Mouse (Mus musculus): ENCODE measurements around the gene Nuak1. TPM values are rescaled to one million over a fixed set of nuclear protein-coding genes. Genes with fewer than 3 reads are reported as not detected.

The Nuak1 gene
- total and polyA plus RNA-seq, 3 experiments: 1.1 to 2.2 TPM; not detected in 1

- Histone ChIP-seq H3K4me1 (ENCODE audit: control insufficient read depth in 1 of 2, insufficient read depth in 2 of 2, low read length in 2 of 2) (no peaks in the 10 kb centered on the region), H3K9me3 (replicated peaks; ENCODE audit: insufficient read depth, low read length) (no peaks in the 10 kb centered on the region), H3K4me3 (ENCODE audit: control insufficient read depth in 1 of 2, insufficient read depth in 1 of 2, low read depth in 2 of 2, low read length in 2 of 2) (no peak overlapping the region), H3K36me3 (ENCODE audit: control insufficient read depth in 1 of 2, insufficient read depth in 2 of 2, low read length in 2 of 2) (no peaks in the 10 kb centered on the region), H3K9ac (ENCODE audit: control insufficient read depth, low read depth, low read length, poor library complexity, severe bottlenecking) (no peak overlapping the region), H3K27me3 (ENCODE audit: control insufficient read depth in 1 of 2, insufficient read depth in 2 of 2, low read length in 2 of 2) (no peaks in the 10 kb centered on the region; a peak in 3 of 4 replicates), H3K79me2 (ENCODE audit: control insufficient read depth, insufficient read depth, low read length, poor library complexity) (no peaks in the 10 kb centered on the region), H3K27ac (ENCODE audit: control insufficient read depth, low read depth, low read length) (no peak overlapping the region)
- DNase-seq (ENCODE audit: low read depth, low spot score): no peak
- TF ChIP-seq EP300 (IDR thresholded peaks at IDR 0.05; ENCODE audit: low read depth in 1 of 2, low read length in 2 of 2) (no peak), RCOR1 (IDR thresholded peaks at IDR 0.05; ENCODE audit: low read depth, low read length) (no peak), CHD2 (IDR thresholded peaks at IDR 0.05; ENCODE audit: low read length) (no peak), TCF12 (IDR thresholded peaks at IDR 0.05; ENCODE audit: low read depth, low read length) (no peak), MYC (IDR thresholded peaks at IDR 0.05; ENCODE audit: low read depth, low read length) (no peak), NRF1 (IDR thresholded peaks at IDR 0.05; ENCODE audit: insufficient read depth, low read depth, low read length, poor library complexity, severe bottlenecking) (no peak), ETS1 (IDR thresholded peaks at IDR 0.05; ENCODE audit: low read depth, low read length) (no peak), POLR2A (IDR thresholded peaks at IDR 0.05; ENCODE audit: control insufficient read depth in 1 of 2, insufficient read depth in 1 of 2, low read depth in 1 of 2, low read length in 2 of 2, poor library complexity in 1 of 2) (no peak), CHD1 (IDR thresholded peaks at IDR 0.05; ENCODE audit: low read depth, low read length) (no peak), MXI1 (IDR thresholded peaks at IDR 0.05; ENCODE audit: low read depth, low read length) (no peak), NELFE (IDR thresholded peaks at IDR 0.05; ENCODE audit: low read depth, low read length) (no peak), JUND (IDR thresholded peaks at IDR 0.05; ENCODE audit: low read depth, low read length) (no peak), ELF1 (IDR thresholded peaks at IDR 0.05; ENCODE audit: low read depth, low read length) (no peak), E2F4 (IDR thresholded peaks at IDR 0.05; ENCODE audit: borderline replicate concordance, low read depth, low read length) (no peak), TAL1 (IDR thresholded peaks at IDR 0.05; ENCODE audit: low read length) (no peak), GATA1 (IDR thresholded peaks at IDR 0.05; ENCODE audit: low read depth, low read length) (no peak)
Observed at GRCm38 (mm10) chr10:84458094-84458493, 17.7 kb upstream of the Nuak1 start.

GRCm38 (mm10) chr10:84457539-84457938, 17.1 kb upstream of the Nuak1 start:
- Histone ChIP-seq H3K4me1 (ENCODE audit: control insufficient read depth in 1 of 2, insufficient read depth in 2 of 2, low read length in 2 of 2) (no peaks in the 10 kb centered on the region), H3K36me3 (ENCODE audit: control insufficient read depth in 1 of 2, insufficient read depth in 2 of 2, low read length in 2 of 2) (no peaks in the 10 kb centered on the region), H3K4me3 (ENCODE audit: control insufficient read depth in 1 of 2, insufficient read depth in 1 of 2, low read depth in 2 of 2, low read length in 2 of 2) (no peak overlapping the region), H3K9ac (ENCODE audit: control insufficient read depth, low read depth, low read length, poor library complexity, severe bottlenecking) (no peak overlapping the region), H3K27me3 (ENCODE audit: control insufficient read depth in 1 of 2, insufficient read depth in 2 of 2, low read length in 2 of 2) (no peaks in the 10 kb centered on the region; a peak in 3 of 4 replicates), H3K9me3 (replicated peaks; ENCODE audit: insufficient read depth, low read length) (no peaks in the 10 kb centered on the region), H3K27ac (ENCODE audit: control insufficient read depth, low read depth, low read length) (no peak overlapping the region), H3K79me2 (ENCODE audit: control insufficient read depth, insufficient read depth, low read length, poor library complexity) (no peaks in the 10 kb centered on the region)
- TF ChIP-seq ZMIZ1 (IDR thresholded peaks at IDR 0.05; ENCODE audit: low read depth, low read length) (no peak), POLR2AphosphoS5 (IDR thresholded peaks at IDR 0.05; ENCODE audit: borderline replicate concordance, low read depth, low read length) (no peak), ZNF384 (IDR thresholded peaks at IDR 0.05; ENCODE audit: low read depth, low read length) (no peak), MAZ (IDR thresholded peaks at IDR 0.05; ENCODE audit: low read depth, low read length) (no peak), MAX (IDR thresholded peaks at IDR 0.05; ENCODE audit: low read length) (no peak), ZC3H11A (IDR thresholded peaks at IDR 0.05; ENCODE audit: low read depth, low read length) (no peak), BHLHE40 (IDR thresholded peaks at IDR 0.05; ENCODE audit: borderline replicate concordance, low read depth, low read length) (no peak), EP300 (IDR thresholded peaks at IDR 0.05; ENCODE audit: low read depth in 1 of 2, low read length in 2 of 2) (no peak), GABPA (IDR thresholded peaks at IDR 0.05; ENCODE audit: low read depth, low read length) (no peak), GATA1 (IDR thresholded peaks at IDR 0.05; ENCODE audit: low read depth, low read length) (no peak), POLR2A (IDR thresholded peaks at IDR 0.05; ENCODE audit: control insufficient read depth in 1 of 2, insufficient read depth in 1 of 2, low read depth in 1 of 2, low read length in 2 of 2, poor library complexity in 1 of 2) (no peak), MYC (IDR thresholded peaks at IDR 0.05; ENCODE audit: low read depth, low read length) (no peak), RCOR1 (IDR thresholded peaks at IDR 0.05; ENCODE audit: low read depth, low read length) (no peak), MYB (IDR thresholded peaks at IDR 0.05; ENCODE audit: low read depth, low read length) (no peak), TCF12 (IDR thresholded peaks at IDR 0.05; ENCODE audit: low read depth, low read length) (no peak), NELFE (IDR thresholded peaks at IDR 0.05; ENCODE audit: low read depth, low read length) (no peak), TAL1 (IDR thresholded peaks at IDR 0.05; ENCODE audit: low read length) (no peak), TBP (IDR thresholded peaks at IDR 0.05; ENCODE audit: low read depth, low read length) (no peak), CHD1 (IDR thresholded peaks at IDR 0.05; ENCODE audit: low read depth, low read length) (no peak), JUND (IDR thresholded peaks at IDR 0.05; ENCODE audit: low read depth, low read length) (no peak)
- DNase-seq (ENCODE audit: low read depth, low spot score): no peak
